Mouse (Mus musculus) CD4-positive helper T cell, adult 2 months (primary cell): ENCODE data around the gene Ear2.
"Not testable (repeated sequence)": the region's sequence is repeated elsewhere in the genome, so short reads cannot be mapped to it uniquely, and the experiment has no call there.

ENCODE experiments used
- DNase-seq: peaks from one replicate; pipeline ENCODE4 v3.0.0-alpha.2; 2012; ENCODE audit warnings: low read depth, missing footprints, low spot score

Ear2 gene

GRCm38 (mm10) chr14:44102354-44102753 is at the start of gene Ear2:
Gene Ear2 (plus strand): TSS chr14:44102654.
- DNase-seq: not testable (repeated sequence)

GRCm38 (mm10) chr14:44067879-44068278 is 34.6 kb upstream of the Ear2 start:
- peak; percentile 5 for DNase-seq

- not testable (repeated sequence) for DNase-seq
These were observed 31.9 kb upstream of the Ear2 start for GRCm38 (mm10) chr14:44070595-44070994.

- not testable (repeated sequence) for DNase-seq
These were observed 24.6 kb upstream of the Ear2 start for GRCm38 (mm10) chr14:44077785-44078341.

- DNase-seq: not testable (repeated sequence)
These were observed 15.9 kb upstream of the Ear2 start for GRCm38 (mm10) chr14:44086588-44086987.

- DNase-seq: not testable (repeated sequence)
These were observed 14.9 kb upstream of the Ear2 start for GRCm38 (mm10) chr14:44087535-44087934.

GRCm38 (mm10) chr14:44091524-44091923 is 10.9 kb upstream of the Ear2 start:
- not testable (repeated sequence) for DNase-seq

GRCm38 (mm10) chr14:44094445-44094844 is 8.0 kb upstream of the Ear2 start:
- not testable (repeated sequence) for DNase-seq

- DNase-seq: not testable (repeated sequence)
These were observed 2.4 kb upstream of the Ear2 start for GRCm38 (mm10) chr14:44100030-44100429.

- no peak for DNase-seq
These were observed 8.5 kb downstream of the Ear2 start for GRCm38 (mm10) chr14:44110981-44111380.

- not testable (repeated sequence) for DNase-seq
These were observed 21.1 kb downstream of the Ear2 start, which contains the start of gene Gm3327 for GRCm38 (mm10) chr14:44123551-44123950. Gene Gm3327 (plus strand): TSS chr14:44123851.
